Mouse (Mus musculus) CH12.LX (cell line): Measurements from ENCODE around the gene Aifm3. TPM values are rescaled to one million over a fixed set of nuclear protein-coding genes. Genes with fewer than 3 reads are reported as not detected.

ENCODE experiments used
- DNase-seq: peaks from one replicate; pipeline ENCODE4 v3.0.0-alpha.2; 2013; ENCODE audit errors: extremely low read depth
- H3K27ac ChIP-seq: 2 replicates; pipeline ENCODE4 v1.5.1; 2012; ENCODE audit warnings: low read depth, mild to moderate bottlenecking, control low read depth, moderate library complexity; ENCODE audit not compliant: insufficient read depth
- H3K27me3 ChIP-seq: replicated peaks from 2 replicates; pipeline ENCODE3; 2012; ENCODE audit warnings: inconsistent platforms
- H3K36me3 ChIP-seq, 2 experiments: replicated peaks in 1 of 2; 2 replicates each; pipeline versions ENCODE3 to v1.6.1; 2012; ENCODE audit warnings: inconsistent platforms in 1 of 2, low read length in 1 of 2, mild to moderate bottlenecking in 1 of 2, mixed read lengths in 1 of 2, moderate library complexity in 1 of 2; ENCODE audit not compliant: control insufficient read depth in 1 of 2, insufficient read depth in 1 of 2
- H3K4me1 ChIP-seq, 2 experiments: 2 replicates each; pipeline ENCODE4 v1.6.1; 2012; ENCODE audit warnings: inconsistent platforms in 1 of 2, moderate library complexity in 1 of 2; ENCODE audit not compliant: insufficient read depth in 2 of 2, control insufficient read depth in 1 of 2
- H3K4me2 ChIP-seq: 2 replicates; pipeline ENCODE4 v1.6.1; 2012; ENCODE audit warnings: low read depth, mild to moderate bottlenecking, control low read depth; ENCODE audit not compliant: poor library complexity, insufficient read depth, severe bottlenecking
- H3K4me3 ChIP-seq, 3 experiments: fragments of 150-350 bp in 1 of 3; sonication (generic) in 1 of 3; replicated peaks in 1 of 3; 2 replicates each; pipeline versions ENCODE3 to v1.5.1; 2011 to 2012; ENCODE audit warnings: low read depth in 2 of 3, low read length in 2 of 3, mild to moderate bottlenecking in 2 of 3, moderate library complexity in 2 of 3, control low read depth in 1 of 3, improper control_type of control experiment in 1 of 3, inconsistent platforms in 1 of 3, mixed read lengths in 1 of 3; ENCODE audit not compliant: poor library complexity in 1 of 3
- H3K79me2 ChIP-seq: replicated peaks from 2 replicates; pipeline ENCODE4 v1.6.1; 2012; ENCODE audit warnings: mild to moderate bottlenecking, moderate library complexity; ENCODE audit not compliant: control insufficient read depth, poor library complexity, insufficient read depth, severe bottlenecking; ENCODE audit errors: extremely low read depth
- H3K9ac ChIP-seq: 2 replicates; pipeline ENCODE4 v1.6.1; 2012; ENCODE audit warnings: low read depth, mild to moderate bottlenecking, control low read depth, moderate library complexity; ENCODE audit not compliant: insufficient read depth
- H3K9me3 ChIP-seq: replicated peaks from 2 replicates; pipeline ENCODE3; 2012; ENCODE audit warnings: low read length, inconsistent platforms, mixed read lengths
- BHLHE40 ChIP-seq: IDR thresholded peaks from 2 replicates; pipeline ENCODE4 v1.6.1; 2011; ENCODE audit warnings: mild to moderate bottlenecking, low read depth, low read length, improper control_type of control experiment
- CHD1 ChIP-seq: IDR thresholded peaks from 2 replicates; pipeline ENCODE4 v1.6.1; 2012; ENCODE audit warnings: low read depth, low read length, improper control_type of control experiment, inconsistent platforms
- ELF1 ChIP-seq: IDR thresholded peaks from 2 replicates; pipeline ENCODE4 v1.6.1; 2014; ENCODE audit warnings: low read depth, mild to moderate bottlenecking, inconsistent platforms, low read length, improper control_type of control experiment
- ETS1 ChIP-seq: conservative IDR thresholded peaks from 2 replicates; pipeline ENCODE4 v1.6.1; 2012; ENCODE audit warnings: low read depth, mild to moderate bottlenecking, inconsistent platforms, low read length, improper control_type of control experiment, moderate library complexity
- GABPA ChIP-seq: IDR thresholded peaks from 2 replicates; pipeline ENCODE4 v1.6.1; 2012; ENCODE audit warnings: low read depth, low read length, improper control_type of control experiment, inconsistent platforms; ENCODE audit not compliant: insufficient replicate concordance
- MAFK ChIP-seq: IDR thresholded peaks from 2 replicates; pipeline ENCODE4 v1.6.1; 2011; ENCODE audit warnings: low read length, improper control_type of control experiment; ENCODE audit not compliant: insufficient replicate concordance
- MAX ChIP-seq: IDR thresholded peaks from 2 replicates; pipeline ENCODE4 v1.6.1; 2011; ENCODE audit warnings: low read length, improper control_type of control experiment
- MEF2A ChIP-seq: IDR thresholded peaks from 2 replicates; pipeline ENCODE4 v1.6.1; 2014; ENCODE audit warnings: low read depth, mild to moderate bottlenecking, inconsistent platforms, low read length, improper control_type of control experiment, borderline replicate concordance
- MYC ChIP-seq: IDR thresholded peaks from 2 replicates; pipeline ENCODE4 v1.6.1; 2011; ENCODE audit warnings: low read depth, mild to moderate bottlenecking, improper control_type of control experiment, low read length
- PAX5 ChIP-seq: IDR thresholded peaks from 2 replicates; pipeline ENCODE4 v1.6.1; 2012; ENCODE audit warnings: low read length, inconsistent platforms, mixed read lengths
- RAD21 ChIP-seq: IDR thresholded peaks from 2 replicates; pipeline ENCODE4 v1.6.1; 2011; ENCODE audit warnings: low read depth, mild to moderate bottlenecking, low read length, improper control_type of control experiment, moderate library complexity
- RCOR1 ChIP-seq: conservative IDR thresholded peaks from 2 replicates; pipeline ENCODE4 v1.6.1; 2012; ENCODE audit warnings: low read depth, mild to moderate bottlenecking, inconsistent platforms, low read length, improper control_type of control experiment
- TBP ChIP-seq: conservative IDR thresholded peaks from 2 replicates; pipeline ENCODE4 v1.6.1; 2011; ENCODE audit warnings: low read depth, low read length, improper control_type of control experiment
- USF2 ChIP-seq: conservative IDR thresholded peaks from 2 replicates; pipeline ENCODE4 v1.6.1; 2011; ENCODE audit warnings: low read depth, low read length, improper control_type of control experiment
- ZMIZ1 ChIP-seq: IDR thresholded peaks from 2 replicates; pipeline ENCODE4 v1.6.1; 2012; ENCODE audit warnings: low read depth, mild to moderate bottlenecking, inconsistent platforms, low read length, improper control_type of control experiment
- dilution Hi-C: fragments of 300-500 bp; cut with MboI; formaldehyde crosslinking; loops from 2 replicates; pipeline ENCODE4 v1.14.3; 2020; ENCODE audit warnings: low sequenced_read_pairs; ENCODE audit not compliant: extremely low pct_unique_long_range_greater_than_20kb, extremely low pct_ligation_motif_present
- in situ Hi-C: fragments of 300-500 bp; cut with MboI; formaldehyde crosslinking; loops from 3 replicates; pipeline ENCODE4 v1.14.3; 2019; ENCODE audit warnings: low sequenced_read_pairs, low pct_ligation_motif_present, low pct_unique_long_range_greater_than_20kb, mixed read lengths
- polyA plus RNA-seq: library from polyadenylated mRNA; unstranded; fragments of >175 nt; gene quantifications from 2 replicates; pipeline ENCODE4 v1.2.1, GENCODE M21; 2012; ENCODE audit warnings: low read depth; ENCODE audit not compliant: insufficient read length
- total RNA-seq, 2 experiments: library from RNA; depleted of rRNA; stranded (reverse); fragments of 300-350 nt in 1 of 2; fragments of >200 nt in 1 of 2; gene quantifications; 2 replicates each; pipeline ENCODE4 v1.2.3; 2012 to 2014

Aifm3 gene
- total and polyA plus RNA-seq, 3 experiments, result not detected

DNA sequence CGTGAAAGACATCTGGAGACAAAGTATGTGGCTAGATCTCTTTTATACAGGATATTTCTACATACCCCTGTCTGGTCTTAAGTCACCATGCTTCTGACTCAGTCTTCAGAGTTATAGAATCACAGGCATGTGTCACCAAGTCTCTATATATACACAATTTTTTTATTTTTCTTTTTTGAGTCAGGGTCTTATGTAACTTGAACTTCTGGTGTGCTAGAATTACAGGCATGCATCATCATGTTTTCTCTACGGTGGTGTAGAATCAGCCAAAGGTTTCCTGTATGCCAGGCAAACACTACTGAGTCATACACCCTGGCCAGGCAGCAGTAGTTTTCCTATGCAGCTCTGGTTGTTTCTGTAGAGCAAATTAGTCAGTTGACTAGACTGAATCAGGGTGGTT lies 53.2 kb downstream of the Aifm3 start:
- Histone ChIP-seq H3K9me3 (peaks cover 3% of the 10 kb centered on the region), H3K4me2 (no peak overlapping the region), H3K9ac (no peak overlapping the region), H3K27ac (no peak overlapping the region), H3K4me1 (no peaks in the 10 kb centered on the region), H3K36me3 (no peaks in the 10 kb centered on the region), H3K4me3 (no peak overlapping the region), H3K79me2 (no peaks in the 10 kb centered on the region), H3K27me3 (peaks cover 55% of the 10 kb centered on the region)
- in situ Hi-C loops (no loop called here), dilution Hi-C loops (no loop called here)
- no peak for DNase-seq
- no peak for TF ChIP-seq ELF1
- no peak for TF ChIP-seq ZMIZ1
- TF ChIP-seq MAX, result no peak
- no peak for TF ChIP-seq TBP
- TF ChIP-seq CHD1, result no peak

DNA sequence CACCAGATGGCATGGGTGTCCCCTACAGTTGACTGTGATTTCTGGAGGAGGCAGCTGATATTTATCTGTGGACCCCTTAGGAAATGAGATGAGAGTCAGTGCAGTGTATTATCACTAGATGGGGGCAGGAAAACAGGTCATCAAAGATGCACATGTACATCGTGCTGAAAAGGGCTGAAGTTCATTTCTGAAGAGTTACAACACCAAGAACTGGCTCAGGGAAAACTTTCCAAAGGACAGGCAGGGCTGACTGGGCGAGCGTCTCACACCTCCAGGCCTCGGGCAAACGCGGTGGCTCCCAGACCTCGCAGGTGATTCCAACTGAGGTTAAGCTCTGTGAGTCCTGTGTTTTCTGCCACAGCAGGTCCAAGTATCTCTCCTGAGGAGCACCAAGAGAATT lies 63.4 kb downstream of the Aifm3 start:
- Histone ChIP-seq H3K79me2 (no peaks in the 10 kb centered on the region), H3K4me2 (no peak overlapping the region), H3K9me3 (no peaks in the 10 kb centered on the region), H3K4me1 (peaks cover 13 to 29% of the 10 kb centered on the region in 2 experiments), H3K27me3 (peaks cover 8% of the 10 kb centered on the region), H3K27ac (no peak overlapping the region)
- in situ Hi-C loops, result loop anchor here (5.0 to 10.0 kb wide), 2 partner anchors 34 to 182 kb away; partner anchors contain the start of gene Med15
- TF ChIP-seq MAFK (no peak), GABPA (no peak), ELF1 (no peak), PAX5 (no peak), RCOR1 (no peak), ETS1 (no peak), MYC (no peak), USF2 (no peak), RAD21 (no peak), CHD1 (no peak), BHLHE40 (no peak), MEF2A (no peak)
- TF ChIP-seq, all 38 proteins: peak for 0
- Histone ChIP-seq H3K9ac (no peak overlapping the region), H3K4me3 (no peak overlapping the region), H3K36me3 (no peaks in the 10 kb centered on the region)
- dilution Hi-C loops, result no loop called here
- no peak for DNase-seq
